Mouse (Mus musculus) C3H10T1/2 (cell line): ENCODE measurements around the gene Chrna5. TPM values are rescaled to one million over a fixed set of nuclear protein-coding genes. Genes with fewer than 3 reads are reported as not detected.

Experiments
- polyA plus RNA-seq, 2 experiments: library from polyadenylated mRNA; unstranded; fragments of >200 nt; fragmentation: generic; extraction: Trizol; gene quantifications; one replicate each; pipeline ENCODE4 v1.2.1; 2012; ENCODE audit warnings: missing spikeins in 2 of 2

Gene Chrna5
- polyA plus RNA-seq: under 1 TPM in 1 of 2 experiments, not detected in 1; 0.11 TPM

GRCm38 (mm10) chr9:54980674-54981073 lies at the start of gene Chrna5:
Gene Chrna5 (plus strand): TSS chr9:54980880.

GRCm38 (mm10) chr9:54950575-54951321 lies 29.9 kb upstream of the Chrna5 start, which contains the start of the genes Psma4 and AY074887:
Gene Psma4 (plus strand): TSS chr9:54950790.
Gene AY074887 (minus strand): TSS chr9:54950998.

GRCm38 (mm10) chr9:55026275-55026663 lies 45.6 kb downstream of the Chrna5 start, which contains the start of gene Chrna3:
Gene Chrna3 (minus strand): TSS chr9:55026562.

GRCm38 (mm10) chr9:55048211-55048880 lies 67.7 kb downstream of the Chrna5 start, which contains the start of gene Chrnb4:
Gene Chrnb4 (minus strand): TSS chr9:55048779.

Other genes with a start within 250 kb of the Chrna5 start
- 100 to 1,000 TPM in 1 of 2 experiments, 10 to 100 TPM in 1; 10.3 to 164 TPM for gene Wdr61, start 246.4 kb upstream of the Chrna5 start, polyA plus RNA-seq
- gene Crabp1, start 216.1 kb upstream of the Chrna5 start, polyA plus RNA-seq: 1 to 10 TPM in 1 of 2 experiments, under 1 TPM in 1; 0.08 to 4.6 TPM
- 10 to 100 TPM in 1 of 2 experiments, under 1 TPM in 1; 0.54 to 11.0 TPM for gene Ireb2, start 117.1 kb upstream of the Chrna5 start, polyA plus RNA-seq
- under 1 TPM in 1 of 2 experiments, not detected in 1; 0.32 TPM for gene Hykk, start 63.6 kb upstream of the Chrna5 start, polyA plus RNA-seq
- gene Psma4, start 30.1 kb upstream of the Chrna5 start, polyA plus RNA-seq: 100 to 1,000 TPM in 1 of 2 experiments, 10 to 100 TPM in 1; 30.4 to 241 TPM
- gene AY074887, start 29.9 kb upstream of the Chrna5 start, polyA plus RNA-seq: under 1 TPM; 0.42 to 0.97 TPM
- under 1 TPM in 1 of 2 experiments, not detected in 1; 0.06 TPM for gene Chrna3, start 45.7 kb downstream of the Chrna5 start, polyA plus RNA-seq
- under 1 TPM in 1 of 2 experiments, not detected in 1; 0.02 TPM for gene Chrnb4, start 67.9 kb downstream of the Chrna5 start, polyA plus RNA-seq
- 1 to 10 TPM in 1 of 2 experiments, under 1 TPM in 1; 0.50 to 3.7 TPM for gene Ube2q2, start 168.0 kb downstream of the Chrna5 start, polyA plus RNA-seq
- 10 to 100 TPM in 1 of 2 experiments, 1 to 10 TPM in 1; 4.6 to 17.1 TPM for gene Fbxo22, start 228.0 kb downstream of the Chrna5 start, polyA plus RNA-seq